Mouse (Mus musculus) G1E (cell line): Measurements from ENCODE around the gene Mchr1. TPM values are rescaled to one million over a fixed set of nuclear protein-coding genes. Genes with fewer than 3 reads are reported as not detected.

ENCODE experiments used
- ATAC-seq: 2 replicates; pipeline ENCODE4 v1.8.0; 2016; ENCODE audit warnings: mild to moderate bottlenecking; ENCODE audit not compliant: insufficient number of reproducible peaks, poor library complexity, low FRiP score, severe bottlenecking; ENCODE audit errors: extremely low read depth
- DNase-seq: peaks from one replicate; pipeline ENCODE4 v3.0.0; 2012; ENCODE audit warnings: low spot score
- H3K27me3 ChIP-seq: 2 replicates; pipeline ENCODE4 v1.6.1; 2012; ENCODE audit warnings: mild to moderate bottlenecking, low read length, inconsistent platforms; ENCODE audit not compliant: insufficient read depth
- H3K36me3 ChIP-seq: replicated peaks from 2 replicates; pipeline ENCODE3; 2012; ENCODE audit warnings: mild to moderate bottlenecking, inconsistent platforms
- H3K4me1 ChIP-seq: 2 replicates; pipeline ENCODE4 v1.6.1; 2012; ENCODE audit warnings: low read depth, low read length, inconsistent platforms, mixed read lengths; ENCODE audit not compliant: insufficient read depth
- H3K4me3 ChIP-seq: 2 replicates; pipeline ENCODE4 v1.5.1; 2012; ENCODE audit warnings: low read depth, mild to moderate bottlenecking, inconsistent platforms, low read length, moderate library complexity, mixed read lengths
- H3K9me3 ChIP-seq: replicated peaks from 2 replicates; pipeline ENCODE4 v1.6.1; 2012; ENCODE audit warnings: inconsistent platforms
- CTCF ChIP-seq: IDR thresholded peaks from 2 replicates; pipeline ENCODE4 v1.5.1; 2012; ENCODE audit warnings: low read depth, low read length, inconsistent platforms, mixed read lengths
- GATA1 ChIP-seq: IDR thresholded peaks from 2 replicates; pipeline ENCODE4 v1.6.1; 2012; ENCODE audit warnings: borderline replicate concordance, low read length, inconsistent platforms, mixed read lengths
- GATA2 ChIP-seq: IDR thresholded peaks from 2 replicates; pipeline ENCODE4 v1.6.1; 2012; ENCODE audit warnings: low read depth, low read length, inconsistent platforms, borderline replicate concordance
- POLR2AphosphoS5 ChIP-seq: IDR thresholded peaks from 2 replicates; pipeline ENCODE4 v1.6.1; 2012; ENCODE audit warnings: low read depth, low read length, inconsistent platforms; ENCODE audit not compliant: insufficient replicate concordance
- TAL1 ChIP-seq: conservative IDR thresholded peaks from 2 replicates; pipeline ENCODE4 v1.6.1; 2012; ENCODE audit warnings: low read depth, low read length, inconsistent platforms, mixed read lengths
- polyA plus RNA-seq: library from polyadenylated mRNA; stranded (reverse); fragments of >175 nt; gene quantifications from 2 replicates; pipeline ENCODE4 v1.2.3, GENCODE M21; 2012
- total RNA-seq, 2 experiments: library from RNA; stranded (forward) in 1 of 2; stranded (reverse) in 1 of 2; fragments of 200-1000 nt in 1 of 2; fragments of >200 nt in 1 of 2; fragmentation: Nextera tagmentation in 1 of 2; gene quantifications; 2 replicates each; pipeline ENCODE4 v1.2.3; 2014 to 2017

Gene Mchr1
- total and polyA plus RNA-seq, 3 experiments: 0.22 TPM; not detected in 2

- ATAC-seq: no peak
- TF ChIP-seq GATA2: no peak
- TF ChIP-seq CTCF: no peak
- no peak for TF ChIP-seq GATA1
- no peak for TF ChIP-seq POLR2AphosphoS5
- TF ChIP-seq TAL1: no peak
- H3K27me3 ChIP-seq: peaks cover 27% of the 10 kb centered on the region
Measured at GRCm38 (mm10) chr15:81248951-81249579, 13.8 kb downstream of the Mchr1 start.

GRCm38 (mm10) chr15:81252626-81253174 lies 17.4 kb downstream of the Mchr1 start:
- ATAC-seq: no peak
- Histone ChIP-seq H3K4me1 (no peaks in the 10 kb centered on the region), H3K4me3 (no peak overlapping the region), H3K27me3 (peaks cover 27% of the 10 kb centered on the region), H3K9me3 (no peaks in the 10 kb centered on the region), H3K36me3 (no peaks in the 10 kb centered on the region)
- TF ChIP-seq GATA1 (no peak), TAL1 (no peak), POLR2AphosphoS5 (no peak), GATA2 (no peak), CTCF (no peak)
- DNase-seq: no peak

More at GRCm38 (mm10) chr15:81248951-81249579, 13.8 kb downstream of the Mchr1 start:
- Histone ChIP-seq H3K4me3 (no peak overlapping the region), H3K36me3 (no peaks in the 10 kb centered on the region), H3K9me3 (no peaks in the 10 kb centered on the region), H3K4me1 (no peaks in the 10 kb centered on the region)
- no peak for DNase-seq

- TF ChIP-seq TAL1 (no peak), GATA2 (no peak), CTCF (no peak), POLR2AphosphoS5 (no peak), GATA1 (no peak)
- no peaks in the 10 kb centered on the region for H3K4me1 ChIP-seq
- H3K36me3 ChIP-seq: no peaks in the 10 kb centered on the region
- H3K27me3 ChIP-seq: peaks cover 30% of the 10 kb centered on the region
- ATAC-seq: no peak
- no peak for DNase-seq
- H3K9me3 ChIP-seq: no peaks in the 10 kb centered on the region
- H3K4me3 ChIP-seq: no peak overlapping the region
Measured at GRCm38 (mm10) chr15:81253585-81253984, 18.3 kb downstream of the Mchr1 start.

- H3K4me3 ChIP-seq: no peak overlapping the region
- peaks cover 25% of the 10 kb centered on the region for H3K27me3 ChIP-seq
- no peaks in the 10 kb centered on the region for H3K4me1 ChIP-seq
- no peak for DNase-seq
- no peaks in the 10 kb centered on the region for H3K36me3 ChIP-seq
- no peaks in the 10 kb centered on the region for H3K9me3 ChIP-seq
- no peak for TF ChIP-seq TAL1
- TF ChIP-seq CTCF: no peak
- TF ChIP-seq POLR2AphosphoS5: no peak
- no peak for TF ChIP-seq GATA1
- TF ChIP-seq GATA2: no peak
- no peak for ATAC-seq
Measured at GRCm38 (mm10) chr15:81254113-81254640, 18.9 kb downstream of the Mchr1 start.

GRCm38 (mm10) chr15:81255063-81255462 lies 19.8 kb downstream of the Mchr1 start:
- H3K4me3 ChIP-seq: no peak overlapping the region
- no peak for DNase-seq
- H3K9me3 ChIP-seq: no peaks in the 10 kb centered on the region
- H3K36me3 ChIP-seq: no peaks in the 10 kb centered on the region
- ATAC-seq: no peak
- no peak for TF ChIP-seq GATA2
- H3K27me3 ChIP-seq: peaks cover 20% of the 10 kb centered on the region
- no peaks in the 10 kb centered on the region for H3K4me1 ChIP-seq

- Histone ChIP-seq H3K4me3 (no peak overlapping the region; the same call in 1 of the 2 replicates), H3K27me3 (peaks cover 7% of the 10 kb centered on the region), H3K9me3 (no peaks in the 10 kb centered on the region), H3K4me1 (no peaks in the 10 kb centered on the region), H3K36me3 (no peaks in the 10 kb centered on the region)
- DNase-seq: no peak
- TF ChIP-seq POLR2AphosphoS5 (no peak), CTCF (no peak), TAL1 (no peak), GATA2 (no peak), GATA1 (no peak)
- ATAC-seq: no peak
Measured at GRCm38 (mm10) chr15:81258296-81258695, 23.0 kb downstream of the Mchr1 start.

- no peak for TF ChIP-seq GATA1
- no peaks in the 10 kb centered on the region for H3K36me3 ChIP-seq
- H3K27me3 ChIP-seq: peaks cover 8% of the 10 kb centered on the region; the same call in 1 of the 2 replicates
- DNase-seq (no peak), ATAC-seq (no peak)
- no peak overlapping the region for H3K4me3 ChIP-seq
- no peaks in the 10 kb centered on the region for H3K4me1 ChIP-seq
- H3K9me3 ChIP-seq: no peaks in the 10 kb centered on the region
Measured at GRCm38 (mm10) chr15:81259304-81259703, 24.0 kb downstream of the Mchr1 start.
